Mouse (Mus musculus): Measurements from ENCODE around the gene Inpp5k.
A peak's percentile ranks its signal among the peaks of the same experiment; 100 is the strongest.

Gene Inpp5k

DNA sequence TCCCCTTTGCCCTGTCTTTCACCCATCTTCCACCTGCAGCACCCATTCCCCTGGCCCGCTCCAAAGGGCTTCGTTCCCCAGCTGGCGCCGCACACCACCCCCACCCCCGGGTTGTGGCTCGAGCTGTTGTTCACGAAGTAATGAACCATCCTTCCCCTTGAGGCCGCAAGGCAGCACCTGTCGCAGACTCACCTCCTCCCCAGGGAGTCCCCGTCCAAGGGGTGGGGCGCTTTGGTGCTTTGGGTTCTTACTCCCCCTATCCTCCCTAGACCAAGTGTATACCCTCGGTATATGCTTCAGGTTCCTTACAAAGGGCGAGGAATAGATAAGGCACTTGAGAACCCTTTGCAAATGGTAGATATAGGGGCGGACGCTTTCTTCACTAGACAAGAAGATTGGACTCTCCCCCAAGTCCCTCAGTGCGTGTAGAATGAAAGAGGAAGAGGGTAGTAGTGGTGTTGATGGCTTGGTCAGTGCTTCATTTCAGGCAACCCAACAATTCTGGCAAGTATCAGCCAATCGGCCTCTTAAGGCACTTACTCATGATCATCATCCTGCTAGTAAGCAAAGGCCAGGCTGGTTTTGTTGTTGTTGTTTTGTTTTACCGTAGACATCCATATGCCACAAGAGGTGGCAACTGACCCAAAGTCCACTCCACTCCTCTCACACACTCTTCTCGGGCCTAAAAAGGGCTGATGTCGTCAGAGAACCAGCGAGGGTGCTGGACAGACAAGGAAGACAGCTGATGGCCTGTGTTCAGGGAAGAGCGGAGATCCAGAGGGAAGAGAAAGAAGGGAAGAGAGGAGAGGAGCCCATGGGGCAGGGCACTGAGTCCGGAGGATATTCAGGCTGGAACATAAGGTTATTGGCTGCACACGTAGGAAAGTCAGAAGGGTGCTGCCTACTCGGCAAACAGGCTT lies 23.9 kb downstream of the Inpp5k start:
- peak; percentile 64 for DNase-seq (ENCODE audit: low spot score)

DNA sequence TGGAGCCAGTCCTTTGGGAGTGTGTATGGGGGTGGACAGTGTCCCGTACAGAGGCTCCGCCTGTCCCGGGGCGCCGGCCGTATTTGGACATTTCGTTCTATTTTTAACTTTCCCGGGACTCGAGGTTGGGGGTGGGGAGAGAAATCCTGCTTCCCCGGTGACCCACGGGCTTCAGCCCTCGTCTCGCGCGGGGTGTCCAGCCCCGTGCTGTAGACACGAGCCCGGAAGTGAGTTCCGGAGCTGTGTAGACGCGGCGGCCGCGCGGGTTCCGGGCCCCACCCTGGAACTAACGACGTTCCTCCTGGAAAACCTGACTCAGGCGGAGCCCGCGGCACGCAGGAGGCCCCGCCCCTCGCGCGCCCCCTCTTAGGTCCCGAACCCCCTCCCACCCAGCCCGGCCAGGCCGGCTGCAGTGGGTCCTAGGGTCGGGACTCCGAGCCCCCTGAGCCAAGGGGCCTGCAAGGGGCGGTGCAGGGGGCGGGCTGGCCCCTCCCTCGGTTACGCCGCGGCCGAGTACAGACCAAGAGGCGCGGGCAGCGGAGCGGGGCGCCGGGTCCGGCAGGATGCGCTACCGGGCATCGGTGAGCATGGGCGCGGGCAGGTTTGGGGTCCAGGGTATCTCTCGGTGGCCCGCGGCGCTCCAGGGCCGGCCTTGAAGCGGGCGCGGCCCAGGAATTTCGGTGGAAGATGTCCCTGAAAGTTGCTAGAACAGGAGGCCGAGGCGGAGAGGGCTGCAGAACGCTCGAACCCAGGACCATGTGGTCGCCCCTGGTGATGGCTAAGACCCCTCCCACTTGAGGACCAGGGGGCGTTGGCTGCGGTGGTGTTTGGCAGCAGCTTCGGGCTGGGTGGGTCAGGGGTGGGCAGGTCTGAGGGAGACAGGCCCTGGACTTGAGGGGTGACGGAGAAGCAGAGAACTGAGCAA lies 25.1 kb downstream of the Inpp5k start:
- DNase-seq (ENCODE audit: low spot score), result peak; percentile 82

- DNase-seq (ENCODE audit: low spot score), result peak; percentile 43
Measured at GRCm38 (mm10) chr11:75656621-75657590, 26.1 kb downstream of the Inpp5k start.

GRCm38 (mm10) chr11:75657841-75658240 lies 27.1 kb downstream of the Inpp5k start:
- DNase-seq (ENCODE audit: low spot score), result no peak

DNA sequence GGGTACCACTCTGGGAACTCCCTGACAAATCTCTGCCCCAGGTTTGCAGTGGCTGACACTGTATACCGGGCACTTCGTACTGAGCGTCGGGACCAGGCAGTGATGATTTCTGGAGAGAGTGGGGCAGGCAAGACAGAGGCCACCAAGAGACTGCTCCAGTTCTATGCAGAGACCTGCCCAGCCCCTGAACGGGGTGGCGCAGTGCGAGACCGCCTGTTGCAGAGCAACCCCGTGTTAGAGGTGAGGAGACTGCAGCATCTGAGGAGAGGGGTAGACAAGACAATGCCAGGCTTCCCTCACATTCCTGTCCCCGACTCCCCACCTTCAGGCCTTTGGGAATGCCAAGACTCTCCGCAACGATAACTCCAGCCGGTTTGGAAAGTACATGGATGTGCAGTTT lies 27.5 kb downstream of the Inpp5k start:
- DNase-seq (ENCODE audit: low spot score), result peak; percentile 42

- no peak for DNase-seq (ENCODE audit: low spot score)
Measured at GRCm38 (mm10) chr11:75658996-75659750, 28.4 kb downstream of the Inpp5k start.

- DNase-seq (ENCODE audit: low spot score), result peak; percentile 40
Measured at GRCm38 (mm10) chr11:75660081-75660590, 29.3 kb downstream of the Inpp5k start.

- no peak for DNase-seq (ENCODE audit: low spot score)
Measured at GRCm38 (mm10) chr11:75660941-75661800, 30.4 kb downstream of the Inpp5k start.

GRCm38 (mm10) chr11:75662131-75662530 lies 31.3 kb downstream of the Inpp5k start:
- DNase-seq (ENCODE audit: low spot score), result no peak

DNA sequence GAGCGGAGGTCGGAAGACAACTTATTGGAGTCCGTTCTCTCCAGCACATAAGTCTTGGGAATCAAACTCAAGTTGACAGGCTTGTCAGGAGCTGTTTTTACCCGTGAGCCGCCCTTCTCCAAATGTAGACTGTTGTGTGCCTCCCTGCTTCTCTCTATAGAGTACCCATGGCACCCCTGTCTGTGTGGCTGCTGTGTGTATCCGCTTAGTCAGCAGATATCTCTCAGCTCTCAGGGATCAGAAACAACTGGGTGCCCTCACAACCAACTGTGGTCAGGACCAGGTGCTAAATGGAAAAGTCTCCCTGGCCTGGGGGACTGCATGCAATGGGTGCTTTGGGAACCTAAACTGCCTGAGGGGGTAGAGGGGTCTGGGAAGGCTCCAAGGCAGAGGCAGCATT lies 35.5 kb downstream of the Inpp5k start:
- no peak for DNase-seq (ENCODE audit: low spot score)

DNA sequence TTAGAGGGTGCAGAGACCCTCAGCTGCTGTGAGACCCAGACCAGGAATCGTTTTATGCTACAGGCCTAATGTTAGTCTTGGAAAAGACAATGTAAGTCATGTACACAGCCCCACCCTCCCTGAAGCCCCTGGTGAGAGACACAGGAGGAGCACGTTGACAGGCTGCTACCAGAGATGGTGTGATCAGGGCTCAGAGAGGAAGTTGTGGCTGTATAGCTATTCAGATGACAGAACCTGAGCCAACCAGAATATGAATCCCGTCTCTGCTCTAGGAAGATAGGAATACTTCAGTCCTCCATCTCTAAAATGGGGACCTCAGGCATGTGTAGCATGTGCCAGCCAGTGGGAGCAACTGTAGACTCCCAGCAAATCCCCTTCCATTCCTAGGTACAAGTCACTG lies 37.8 kb downstream of the Inpp5k start:
- no peak for DNase-seq (ENCODE audit: low spot score)

DNA sequence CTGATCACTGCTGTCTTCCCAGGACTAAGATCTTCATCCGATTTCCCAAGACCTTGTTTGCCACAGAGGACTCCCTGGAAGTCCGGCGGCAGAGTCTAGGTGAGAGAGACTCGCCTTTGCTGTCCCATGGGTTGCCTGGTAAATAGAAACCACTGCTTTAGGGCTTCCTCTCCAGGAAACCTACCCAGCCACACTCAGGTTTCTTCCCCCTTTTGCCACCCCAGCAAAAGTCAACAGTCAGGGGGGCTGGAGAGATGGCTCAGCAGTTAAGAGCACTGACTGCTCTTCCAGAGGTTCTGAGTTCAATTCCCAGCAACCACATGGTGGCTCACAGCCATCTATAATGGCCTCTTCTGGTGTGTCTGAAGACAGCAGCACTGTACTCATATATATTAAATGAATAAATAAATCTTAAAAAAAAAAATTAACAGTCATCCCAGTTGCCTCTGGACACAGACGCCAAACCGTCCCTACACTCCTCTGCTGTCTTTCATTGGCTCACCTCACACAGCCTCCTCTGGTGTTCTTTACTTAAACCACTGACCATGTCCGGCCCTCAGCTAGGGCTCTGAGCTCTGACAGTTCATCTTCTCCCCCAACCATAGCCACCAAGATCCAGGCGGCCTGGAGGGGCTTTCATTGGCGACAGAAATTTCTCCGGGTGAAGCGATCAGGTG lies 38.5 kb downstream of the Inpp5k start:
- no peak for DNase-seq (ENCODE audit: low spot score)

DNA sequence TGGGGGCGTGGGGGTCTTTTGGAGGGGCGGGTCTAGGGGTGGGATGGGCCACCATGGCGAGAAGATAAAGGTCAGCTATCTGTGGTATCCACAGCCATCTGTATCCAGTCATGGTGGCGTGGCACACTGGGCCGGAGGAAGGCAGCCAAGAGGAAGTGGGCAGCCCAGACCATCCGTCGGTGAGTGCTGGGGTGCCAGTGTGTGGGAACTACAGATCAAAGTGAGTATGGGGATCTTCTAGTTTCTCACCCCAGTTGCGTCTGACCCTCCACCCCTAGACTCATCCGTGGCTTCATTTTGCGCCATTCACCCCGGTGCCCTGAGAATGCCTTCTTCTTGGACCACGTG lies 39.0 kb downstream of the Inpp5k start:
- DNase-seq (ENCODE audit: low spot score), result no peak

- DNase-seq (ENCODE audit: low spot score), result no peak
Measured at GRCm38 (mm10) chr11:75671426-75672180, 40.8 kb downstream of the Inpp5k start.

DNA sequence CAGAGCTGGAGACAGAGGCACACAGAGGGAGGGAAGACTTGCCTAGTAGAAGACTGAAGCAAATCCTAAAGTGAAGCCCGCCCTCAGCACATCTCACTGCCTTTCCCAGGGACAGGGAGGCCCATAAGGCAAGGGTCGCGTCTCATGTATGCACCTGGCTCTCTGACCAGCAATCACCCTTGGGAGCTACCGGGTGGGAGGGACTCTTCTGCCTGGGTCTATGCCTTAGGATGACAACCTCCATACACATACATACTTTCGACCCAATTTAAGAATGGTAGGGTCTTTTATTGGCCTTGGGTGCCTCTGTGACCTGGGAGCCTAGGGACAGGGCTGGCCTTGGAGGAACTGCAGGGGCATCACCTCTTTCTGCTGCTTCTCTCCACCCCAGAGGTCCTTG lies 42.6 kb downstream of the Inpp5k start:
- DNase-seq (ENCODE audit: low spot score), result no peak

GRCm38 (mm10) chr11:75674875-75675274 lies 44.1 kb downstream of the Inpp5k start:
- DNase-seq (ENCODE audit: low spot score), result no peak

DNA sequence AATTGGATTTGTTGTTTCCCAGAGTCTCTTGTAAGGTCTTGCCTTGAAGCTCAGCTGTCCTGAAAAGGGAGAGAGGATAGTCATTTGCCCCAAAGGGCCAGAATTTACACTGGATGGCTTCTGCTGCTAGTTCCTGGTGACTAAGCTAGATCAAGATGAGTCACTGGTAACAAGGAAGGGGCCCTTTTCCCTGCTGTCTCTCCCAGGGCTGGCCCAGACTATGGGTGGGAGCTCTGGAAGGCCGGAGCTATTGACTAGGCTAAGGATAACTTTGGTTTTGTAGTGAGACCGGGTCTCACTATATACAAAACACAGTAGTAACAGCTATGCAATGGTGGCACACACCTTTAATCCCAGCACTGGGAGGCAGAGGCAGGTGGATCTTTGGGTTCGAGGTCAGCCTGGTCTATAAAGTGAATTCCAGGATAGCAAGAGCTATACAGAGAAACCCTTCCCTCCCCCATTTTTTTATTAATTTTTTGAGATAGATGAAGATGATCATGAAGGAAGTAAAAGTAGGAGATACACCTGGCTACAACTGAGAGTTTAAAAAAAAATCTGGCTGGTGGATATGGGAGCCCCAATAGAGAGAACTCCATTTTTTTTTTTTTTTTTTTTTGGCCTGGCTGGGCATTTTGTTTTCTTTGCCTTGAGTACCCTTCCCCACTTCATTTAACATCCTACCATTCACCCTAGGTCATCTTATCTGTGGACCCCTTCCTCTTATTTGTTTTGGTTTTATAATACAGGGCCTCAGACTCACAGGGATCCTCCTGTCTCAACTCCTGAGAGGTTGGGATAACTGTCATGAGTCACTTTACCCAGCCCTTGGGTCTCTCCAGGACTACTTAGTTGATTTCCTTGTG lies 47.3 kb downstream of the Inpp5k start:
- no peak for DNase-seq (ENCODE audit: low spot score)

Measured in testis, postnatal 10 days (tissue).